Mouse (Mus musculus): ENCODE measurements at regions not wholly inside any gene's neighbourhood (a gene's known extent, or its start where the extent isn't known, plus 50 kb on each side); places are given as distances from the start of the nearest gene placed in this dataset.

DNA sequence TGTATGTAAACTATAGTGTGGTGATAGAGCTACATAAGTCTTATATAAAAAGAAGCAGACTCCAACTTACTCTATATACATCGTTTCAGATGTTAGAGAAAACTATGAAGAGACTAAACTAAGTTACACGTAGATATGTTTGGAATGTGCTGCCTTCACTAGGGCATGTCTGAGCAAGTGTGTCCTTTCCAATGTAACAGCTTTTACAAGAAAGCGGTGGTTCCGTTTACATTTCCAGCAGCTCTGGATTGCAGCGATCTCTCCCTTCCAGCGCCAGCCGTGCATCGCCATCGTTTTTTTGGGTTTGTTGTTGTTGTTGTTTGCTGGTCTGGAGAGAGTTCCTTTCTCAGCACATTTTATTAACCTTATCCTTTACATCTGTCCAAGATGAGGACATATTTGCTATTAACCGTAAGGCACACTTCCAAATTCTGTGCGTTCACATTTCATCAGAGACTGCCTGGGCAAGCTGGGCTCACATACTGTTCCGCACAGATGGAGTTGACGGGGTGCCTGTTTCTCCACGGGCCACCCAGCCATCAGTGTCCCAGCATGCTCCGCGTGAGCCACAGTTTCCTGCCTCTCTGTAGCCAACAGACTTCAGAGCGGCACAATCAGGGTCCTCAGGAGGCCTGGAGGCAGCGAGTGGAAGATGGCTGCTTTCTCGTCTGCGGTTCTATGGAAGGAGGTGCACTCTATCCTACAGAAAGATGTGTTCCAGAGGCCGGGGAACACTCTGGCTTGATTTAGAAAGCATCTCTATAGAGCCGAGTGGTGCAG is 125.2 kb upstream of the Map1b start:
- DNase-seq (ENCODE audit: low read depth, low spot score): no peak

DNA sequence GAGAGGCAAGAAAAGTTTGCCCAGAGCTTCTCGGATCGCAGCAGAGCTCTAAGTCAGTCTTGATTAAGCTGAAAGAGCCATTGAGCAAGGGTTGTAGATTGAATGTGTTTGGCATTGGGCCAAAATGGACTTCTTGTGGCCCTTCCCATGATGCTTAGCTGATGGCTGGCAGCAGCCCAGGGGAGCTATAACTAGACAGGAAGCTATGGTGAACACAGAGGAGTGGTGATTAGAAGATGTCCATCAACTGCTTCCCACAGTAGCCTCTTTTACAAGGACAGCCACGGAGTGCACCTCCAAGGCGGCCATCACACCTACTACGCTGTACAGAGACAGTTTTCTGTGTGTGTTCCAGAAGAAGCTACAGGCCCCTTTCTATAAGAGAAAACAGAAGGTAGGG is 116.4 kb upstream of the Map1b start:
- DNase-seq (ENCODE audit: low read depth, low spot score): no peak

DNA sequence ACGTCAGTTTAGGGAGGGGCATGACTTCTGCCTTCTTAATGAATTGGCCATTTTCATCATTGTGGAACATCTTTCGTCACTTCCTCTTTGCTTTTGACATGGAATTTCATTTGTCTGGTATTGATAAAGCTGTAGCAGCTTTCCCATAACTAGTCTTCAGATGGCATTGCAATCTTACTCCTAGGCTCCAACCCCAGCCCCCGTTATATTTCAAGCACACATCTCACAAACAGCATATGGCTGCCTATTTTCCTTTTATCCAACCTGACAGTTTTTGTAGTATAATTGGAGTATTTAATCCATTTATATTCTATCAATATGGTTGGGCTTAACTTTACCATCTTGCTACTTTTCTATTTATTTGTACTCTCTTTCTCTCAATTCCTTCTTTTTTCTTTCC is 114.5 kb upstream of the Map1b start:
- no peak for DNase-seq (ENCODE audit: low read depth, low spot score)

DNA sequence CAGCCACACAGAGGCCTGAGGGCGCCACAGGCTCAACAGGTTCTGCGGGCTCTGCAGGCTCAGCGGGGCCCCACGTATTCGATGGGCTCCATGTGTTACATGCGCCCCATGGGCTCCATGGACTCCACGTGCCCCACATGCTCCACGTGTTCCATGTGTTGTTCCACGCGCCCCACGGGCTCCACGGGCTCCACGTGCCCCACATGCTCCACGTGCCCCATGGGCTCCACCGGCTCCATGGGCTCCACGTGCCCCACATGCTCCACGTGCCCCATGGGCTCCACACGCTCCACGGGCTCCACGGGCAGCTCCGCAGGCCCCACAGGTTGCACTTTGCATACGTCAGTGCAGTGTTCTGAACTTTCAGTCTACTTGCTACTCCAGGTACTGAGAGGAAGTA is 114.0 kb upstream of the Map1b start:
- DNase-seq (ENCODE audit: low read depth, low spot score): no peak

DNA sequence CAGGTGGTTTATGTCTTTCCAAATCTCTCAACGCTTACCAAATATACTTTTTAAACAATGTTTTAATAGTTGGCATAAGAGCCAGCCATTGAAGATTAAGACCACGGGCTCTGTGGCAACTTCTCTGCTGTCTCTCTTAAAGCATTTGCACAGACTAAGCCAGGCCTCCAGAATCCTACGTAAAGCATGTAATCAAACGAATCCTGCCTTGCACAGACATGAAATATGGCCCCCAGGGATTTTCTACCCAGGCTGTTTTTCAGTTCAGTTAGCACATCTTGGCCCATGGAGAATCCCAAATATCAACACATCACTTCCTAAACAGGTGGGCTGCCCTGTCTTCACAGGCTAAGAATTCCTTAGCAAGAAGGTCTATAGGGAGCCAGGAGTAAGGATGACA is 108.9 kb upstream of the Map1b start:
- no peak for DNase-seq (ENCODE audit: low read depth, low spot score)

DNA sequence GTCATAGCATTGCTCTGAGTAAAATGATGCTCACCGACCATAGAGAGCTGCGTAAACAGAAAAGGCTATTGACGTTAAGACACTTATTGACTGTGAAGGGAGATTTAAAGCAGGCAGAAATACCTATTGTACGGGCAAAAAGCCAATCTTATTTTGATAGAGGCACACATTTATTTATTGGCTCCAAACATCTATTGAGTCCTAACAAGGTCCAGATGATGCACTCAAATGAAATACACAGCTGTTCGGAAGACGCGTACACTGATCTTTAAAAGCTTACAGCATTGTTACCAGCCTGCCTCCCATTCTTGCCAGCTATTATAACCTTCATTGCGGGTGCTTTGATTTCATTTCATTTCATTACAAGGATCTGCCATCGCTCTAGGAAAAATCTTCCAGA is 102.0 kb upstream of the Map1b start:
- no peak for DNase-seq (ENCODE audit: low read depth, low spot score)

DNA sequence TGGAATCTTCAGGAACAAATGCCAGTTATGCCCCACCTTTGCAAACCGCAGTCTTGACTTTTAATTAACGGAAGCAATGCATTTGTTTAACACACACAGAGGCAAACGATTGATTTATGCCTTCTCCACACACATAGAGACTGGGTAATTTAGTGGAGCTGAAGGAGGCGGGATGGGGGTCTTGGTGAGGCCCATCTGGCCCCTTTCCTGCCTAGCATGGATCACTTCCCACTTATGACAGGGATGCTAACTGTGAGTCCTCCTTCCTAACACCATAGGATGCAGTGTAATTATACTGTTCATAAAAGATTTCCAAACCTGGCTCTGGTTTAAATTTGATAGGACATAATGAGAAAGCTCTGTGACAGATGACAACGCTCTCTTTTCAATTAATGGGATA is 101.1 kb upstream of the Map1b start:
- no peak for DNase-seq (ENCODE audit: low read depth, low spot score)

DNA sequence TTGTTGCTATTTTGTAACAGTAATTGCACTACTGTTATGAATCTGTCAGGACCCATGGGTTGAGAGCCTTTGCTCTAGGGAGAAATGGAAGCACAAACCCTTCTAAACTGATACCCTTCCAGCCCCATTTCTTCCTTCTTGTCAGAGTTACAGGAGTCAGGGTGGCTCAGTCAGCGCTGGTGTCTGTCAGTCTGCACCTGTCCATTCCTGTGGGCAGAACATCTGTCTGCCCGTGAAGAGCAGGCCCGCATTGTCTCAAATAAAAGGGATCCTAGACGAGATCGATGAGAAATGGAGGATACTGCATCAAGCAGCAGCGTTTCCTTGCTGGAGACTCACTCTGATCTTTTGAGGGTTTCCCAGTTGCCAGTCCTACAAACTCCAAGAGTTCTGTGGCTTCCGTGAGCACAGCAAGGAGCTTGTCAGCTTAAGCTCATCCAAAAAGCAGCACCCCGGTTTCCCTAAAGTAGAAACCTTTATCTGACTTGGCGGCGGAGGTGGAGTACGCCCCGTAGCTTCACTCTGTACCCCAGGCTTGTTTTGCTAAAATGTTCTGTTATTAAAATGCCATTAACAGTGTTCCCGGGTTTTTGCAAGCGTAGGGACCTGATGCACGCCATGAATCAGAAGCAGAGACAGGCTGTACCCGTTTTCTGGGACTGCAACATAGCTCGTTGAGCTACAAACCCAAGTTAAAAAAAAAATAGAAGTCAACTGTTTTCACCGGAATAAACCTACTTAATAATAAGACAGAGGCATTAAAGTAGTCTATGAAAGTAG is 95.6 kb upstream of the Map1b start:
- no peak for DNase-seq (ENCODE audit: low read depth, low spot score)

DNA sequence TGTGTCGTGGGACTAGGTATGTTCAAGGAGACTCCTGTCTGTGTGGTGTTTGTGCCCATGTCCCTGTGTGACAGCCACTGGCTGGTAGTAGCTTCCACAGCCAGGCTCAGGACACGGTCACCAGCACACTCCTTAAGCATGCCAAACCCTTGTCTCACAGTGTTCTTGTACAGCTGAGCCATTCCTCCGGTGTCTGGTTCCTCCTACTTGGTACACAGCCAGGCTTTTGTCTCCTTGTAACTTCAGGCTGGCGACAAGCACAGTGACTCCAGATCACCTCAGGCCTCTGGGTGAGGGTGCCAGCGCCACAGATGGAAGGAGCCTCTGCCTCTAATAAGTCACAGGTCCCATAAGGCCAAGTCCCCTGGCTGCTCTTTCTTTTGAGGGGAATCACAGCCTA is 94.2 kb upstream of the Map1b start:
- DNase-seq (ENCODE audit: low read depth, low spot score): no peak

DNA sequence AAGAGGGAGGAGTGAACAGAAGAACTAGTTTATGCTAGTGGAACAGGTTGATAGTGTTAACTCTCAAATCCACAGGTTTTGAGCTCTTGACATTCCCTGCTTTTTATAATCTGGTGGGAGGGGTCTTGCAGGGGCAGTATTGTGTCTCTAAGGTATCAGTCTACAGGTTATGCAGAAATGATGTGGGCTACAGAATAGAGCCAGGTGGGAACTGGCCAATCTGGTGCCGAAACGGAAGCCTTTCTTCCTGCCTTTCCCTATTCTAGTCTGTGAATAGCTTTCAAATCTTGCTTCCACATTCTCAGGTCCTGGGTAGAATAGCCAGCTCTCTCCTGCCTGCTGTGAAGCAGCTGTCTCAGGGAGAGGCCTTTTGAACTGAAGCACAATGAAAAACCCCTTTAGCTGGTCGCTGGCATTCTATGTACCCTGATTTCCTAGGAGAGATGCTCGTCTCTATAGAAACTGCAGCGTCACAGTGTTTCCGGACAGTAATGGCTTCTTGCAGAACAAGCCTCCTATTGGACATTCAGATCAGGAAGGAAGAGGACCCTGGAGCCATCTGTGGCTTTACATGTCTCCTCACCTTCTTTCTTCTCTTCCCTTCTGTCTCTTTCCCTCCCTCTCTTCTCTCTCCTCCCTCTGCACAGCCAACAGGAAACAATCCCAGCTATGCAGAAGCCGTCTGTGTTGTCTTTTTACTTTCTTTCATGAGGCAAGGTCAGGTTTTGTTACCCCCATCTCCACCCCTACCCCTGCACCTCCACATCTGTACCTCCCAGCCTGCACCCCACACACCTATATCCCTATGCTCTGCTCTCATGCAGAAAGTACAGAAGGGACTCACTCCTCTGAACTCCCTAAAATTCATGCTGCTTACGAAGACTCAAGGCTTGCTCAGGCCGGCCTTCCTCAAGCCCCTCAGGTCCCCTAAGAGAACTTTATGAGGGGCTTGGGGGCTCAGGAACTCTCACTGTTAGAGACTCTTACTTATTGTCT is 93.1 kb upstream of the Map1b start:
- no peak for DNase-seq (ENCODE audit: low read depth, low spot score)

DNA sequence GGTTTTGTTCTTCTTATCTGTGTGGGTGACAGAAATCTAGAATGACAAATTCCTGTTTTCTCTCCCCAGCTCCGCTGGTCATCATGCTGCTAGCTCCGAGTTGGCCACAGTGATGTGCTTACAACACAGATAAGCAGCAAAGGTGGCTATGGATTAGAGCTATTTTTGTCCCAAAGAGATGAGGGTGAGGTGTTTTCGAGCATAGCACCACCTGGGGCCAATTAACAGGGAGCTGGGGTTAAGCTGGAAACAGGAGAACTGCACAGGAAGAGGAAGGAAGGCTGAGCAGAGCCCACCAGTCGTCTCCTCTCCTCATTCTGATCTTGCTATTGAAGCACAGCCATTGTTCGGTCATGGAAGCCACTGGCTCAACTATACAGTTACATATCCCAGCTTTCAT is 92.3 kb upstream of the Map1b start:
- DNase-seq (ENCODE audit: low read depth, low spot score): no peak

DNA sequence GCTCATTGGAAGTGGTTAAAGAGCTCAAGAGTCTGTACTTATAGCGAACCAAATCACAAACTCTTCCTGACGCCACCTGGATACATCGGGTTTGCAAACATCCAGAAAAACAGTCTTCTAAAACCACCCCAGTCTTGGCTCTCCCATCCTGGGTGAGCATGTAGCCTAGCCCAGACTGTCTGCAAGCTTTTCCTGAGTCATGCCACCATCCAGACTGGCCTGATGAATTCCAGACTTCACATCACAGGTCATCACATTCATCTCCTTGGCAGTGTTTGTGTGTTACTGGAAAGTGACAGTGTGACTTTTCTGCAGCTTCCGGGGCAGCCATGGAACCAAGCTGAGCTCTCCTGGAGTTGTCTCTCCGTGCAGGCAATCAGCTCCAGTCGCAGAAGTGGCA is 90.9 kb upstream of the Map1b start:
- no peak for DNase-seq (ENCODE audit: low read depth, low spot score)

DNA sequence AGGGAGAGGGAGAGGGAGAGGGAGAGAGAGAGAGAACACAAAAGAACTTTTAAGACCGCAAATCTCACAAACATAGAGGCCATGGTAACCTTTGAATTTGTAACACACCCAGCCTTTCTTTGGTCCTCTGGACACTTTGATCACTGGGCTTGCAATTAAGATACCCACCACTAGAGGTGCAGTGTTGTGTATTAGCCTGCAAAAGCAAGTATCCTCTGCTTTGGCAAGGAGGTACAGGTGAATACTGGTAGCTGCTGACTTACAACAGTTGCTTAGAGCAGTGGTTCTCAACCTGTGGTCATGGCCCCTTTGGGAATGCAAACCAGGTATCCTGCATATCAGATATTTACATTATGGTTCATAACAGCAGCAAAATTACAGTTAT is 90.3 kb upstream of the Map1b start:
- no peak for DNase-seq (ENCODE audit: low read depth, low spot score)

DNA sequence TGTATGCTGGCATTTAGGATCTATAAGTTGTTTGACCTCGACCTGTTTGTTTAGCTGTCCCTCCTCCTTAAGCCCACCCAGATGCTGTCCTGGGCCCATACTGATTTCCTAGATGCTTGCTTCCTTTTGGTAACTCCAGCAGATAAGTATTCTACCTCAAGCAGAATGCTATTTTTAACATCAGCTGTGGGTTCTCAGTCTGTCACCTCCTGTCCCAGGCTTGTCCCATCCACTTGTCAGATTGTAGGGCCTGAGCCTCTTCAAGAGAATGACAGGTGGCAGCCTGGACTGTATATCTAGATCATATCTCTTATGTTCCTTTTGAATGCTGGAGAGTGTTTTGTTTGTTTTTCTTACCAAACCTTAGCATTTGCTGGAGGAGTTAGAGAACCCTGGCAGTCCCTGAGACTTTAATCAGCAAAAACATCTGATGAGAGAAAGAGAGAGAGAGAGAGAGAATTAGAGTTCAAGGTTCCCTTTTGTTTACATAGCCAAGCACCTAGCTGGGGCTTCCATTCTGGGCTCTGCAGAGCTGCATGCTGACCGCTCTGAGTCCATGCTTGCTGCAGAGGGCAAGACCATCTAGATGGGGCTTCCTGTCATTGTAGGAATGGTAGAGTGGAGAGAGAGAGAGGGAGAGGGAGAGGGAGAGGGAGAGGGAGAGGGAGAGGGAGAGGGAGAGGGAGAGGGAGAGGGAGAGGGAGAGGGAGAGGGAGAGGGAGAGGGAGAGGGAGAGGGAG is 89.7 kb upstream of the Map1b start:
- DNase-seq (ENCODE audit: low read depth, low spot score): no peak

DNA sequence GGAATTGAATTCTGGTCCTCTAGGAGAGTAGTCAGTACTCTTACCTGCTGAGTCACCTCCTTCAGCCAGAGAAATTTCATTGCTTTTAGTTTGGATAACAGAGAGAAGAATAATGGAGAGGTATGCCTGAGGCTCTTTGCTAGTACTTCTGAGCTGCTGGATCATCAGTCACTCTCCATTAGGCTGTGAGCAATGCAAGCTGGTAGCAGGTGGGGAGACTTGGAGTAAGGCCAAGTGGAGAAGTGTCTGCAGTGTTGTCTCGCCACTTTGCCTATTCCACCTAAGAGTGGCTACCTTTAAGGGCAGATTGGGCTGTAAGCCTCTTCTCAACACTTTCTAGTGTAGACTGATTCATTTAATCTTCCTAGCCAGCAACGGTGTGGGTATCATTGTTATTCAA is 81.6 kb upstream of the Map1b start:
- no peak for DNase-seq (ENCODE audit: low read depth, low spot score)

DNA sequence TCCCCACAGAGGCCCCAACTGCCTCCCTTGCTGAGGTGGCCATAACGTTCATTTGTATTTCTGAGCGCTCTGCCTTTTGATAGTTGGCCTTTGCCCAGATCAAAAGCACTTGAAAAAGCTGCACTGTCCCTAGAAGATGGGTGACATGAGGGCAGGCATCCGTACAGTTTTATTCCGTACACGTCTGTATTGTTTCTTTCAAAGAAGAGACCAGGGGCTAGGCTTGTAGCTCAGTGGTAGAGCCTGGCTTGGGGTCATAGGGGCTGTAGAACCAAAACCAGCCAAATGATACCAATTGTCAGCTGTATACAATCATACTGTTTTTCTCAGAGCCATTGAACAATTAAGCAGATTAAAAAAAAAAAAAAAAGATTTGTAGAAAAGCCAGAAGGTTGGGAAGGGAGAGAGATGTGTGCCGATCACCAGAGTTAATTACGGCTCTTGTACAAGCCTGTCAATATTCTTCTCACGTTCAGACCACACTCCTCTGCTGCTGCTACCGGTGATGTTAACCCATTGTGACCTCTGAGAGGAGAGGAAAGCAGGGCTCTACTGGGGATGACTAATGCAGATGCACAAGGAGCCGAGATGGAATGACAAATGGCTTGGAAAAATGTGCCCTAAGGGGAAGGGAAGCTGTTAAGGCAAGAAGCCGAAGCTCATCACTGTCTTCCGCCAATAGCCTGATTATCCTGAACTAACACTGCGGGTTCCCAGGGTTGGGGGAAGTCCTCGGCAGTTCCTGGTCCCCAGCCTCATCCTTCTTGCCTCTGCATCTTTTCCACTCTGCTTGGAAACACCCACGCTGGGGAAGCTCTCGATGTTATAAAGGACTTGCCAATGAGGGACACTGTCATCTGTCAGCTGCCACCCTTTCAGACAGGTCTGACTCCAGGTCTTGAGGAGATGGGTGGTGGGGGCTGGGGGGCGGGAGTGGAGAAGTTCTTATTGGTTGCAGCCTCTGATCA is 77.8 kb upstream of the Map1b start:
- DNase-seq (ENCODE audit: low read depth, low spot score): no peak

DNA sequence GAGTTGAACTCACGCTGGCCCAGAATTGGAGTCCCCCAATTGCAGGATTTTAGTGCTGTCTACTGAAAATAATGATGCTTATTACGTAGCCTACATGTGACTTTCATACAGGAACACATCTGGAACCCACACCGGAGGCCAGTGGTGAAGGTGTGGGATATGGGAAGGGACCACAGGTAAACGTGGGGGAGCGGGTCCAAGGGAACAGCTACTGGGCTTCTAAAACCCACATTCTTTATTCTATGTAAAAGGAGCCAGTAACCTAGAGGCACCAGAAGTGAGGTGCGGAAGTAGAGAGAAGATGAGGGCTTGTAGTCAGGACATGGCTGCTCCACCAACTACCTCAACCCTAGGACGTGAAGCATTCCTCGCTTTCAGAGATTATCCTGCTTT is 76.9 kb upstream of the Map1b start:
- no peak for DNase-seq (ENCODE audit: low read depth, low spot score)

DNA sequence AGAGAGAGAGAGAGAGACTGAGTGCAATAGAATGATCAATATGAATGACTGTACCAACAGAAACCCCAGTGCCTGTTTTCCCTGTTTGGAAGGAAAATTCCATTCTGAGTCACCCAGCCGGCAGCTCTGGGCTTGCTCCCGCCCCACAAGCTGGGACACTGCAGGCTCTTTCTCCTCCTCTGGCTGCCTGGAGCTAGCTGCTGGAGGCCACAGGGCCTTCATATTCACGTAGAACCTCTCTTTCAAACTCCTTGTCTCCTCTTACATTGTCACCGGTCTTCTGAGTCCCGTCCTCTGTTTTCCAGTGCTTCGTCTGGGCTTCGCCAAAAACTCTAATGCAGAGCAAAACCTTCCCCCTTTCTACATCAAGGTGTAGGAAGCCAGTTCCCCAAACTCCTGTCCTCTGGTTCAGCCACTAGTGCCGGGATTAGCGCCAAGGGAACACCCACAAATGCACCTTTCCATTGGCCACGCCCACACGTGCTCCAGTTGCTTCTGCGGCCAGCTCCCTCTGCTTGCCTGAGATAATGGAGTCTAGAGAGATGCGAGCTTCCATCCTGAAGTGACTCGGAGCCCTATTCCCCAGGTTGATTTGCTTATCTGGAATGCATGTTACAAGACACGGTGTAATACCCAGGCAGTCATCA is 76.4 kb upstream of the Map1b start:
- DNase-seq (ENCODE audit: low read depth, low spot score): no peak

DNA sequence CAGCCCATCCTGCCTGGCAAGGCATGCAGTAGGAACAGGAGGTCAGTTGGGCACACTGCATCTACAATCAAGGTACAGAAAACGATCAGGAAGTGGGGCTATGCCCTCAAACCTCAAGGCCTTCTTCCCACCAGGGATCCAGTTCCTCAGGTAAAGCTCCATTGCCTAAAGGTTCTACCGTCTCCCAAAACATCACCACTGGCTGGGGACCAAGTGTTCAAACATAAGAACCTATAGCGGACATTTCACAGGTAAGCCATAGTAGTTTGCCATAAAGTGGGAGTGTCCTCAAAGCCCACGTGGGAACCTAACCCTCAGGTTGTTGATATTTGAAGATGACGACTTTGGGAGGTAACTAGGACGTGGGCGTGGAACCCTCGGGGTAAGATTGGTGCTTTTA is 72.3 kb upstream of the Map1b start:
- DNase-seq (ENCODE audit: low read depth, low spot score): no peak

DNA sequence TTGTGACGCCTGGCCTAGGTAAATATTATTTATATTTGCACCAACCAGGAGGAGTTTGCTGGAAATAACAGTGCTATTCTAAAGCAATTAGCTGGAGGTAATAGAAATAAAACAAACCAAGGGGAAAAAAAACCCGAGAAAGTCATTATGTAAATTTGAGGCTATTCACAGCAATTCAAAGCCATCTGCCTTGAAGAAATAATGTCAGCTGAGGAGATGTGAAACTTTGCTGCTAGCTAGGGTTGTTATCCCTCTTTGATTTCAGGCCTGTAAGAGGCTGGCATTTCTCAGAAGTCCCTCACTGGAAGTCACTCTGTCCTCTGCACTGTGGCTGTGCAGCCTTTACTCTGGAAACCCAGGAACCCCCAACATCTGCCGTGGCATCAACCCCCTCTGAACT is 67.5 kb upstream of the Map1b start:
- DNase-seq (ENCODE audit: low read depth, low spot score): no peak
